Mouse (Mus musculus): ENCODE results near the gene Nrg4. TPM values are rescaled to one million over a fixed set of nuclear protein-coding genes. Genes with fewer than 3 reads are reported as not detected.
"Not testable (repeated sequence)": the region's sequence is repeated elsewhere in the genome, so short reads cannot be mapped to it uniquely, and the experiment has no call there.

The Nrg4 gene
- polyA plus RNA-seq, 1 experiment from 2014 or later, result 1.2 TPM

- no peak for ATAC-seq (ENCODE audit: low FRiP score, low read depth)
- H3K9ac ChIP-seq, result no peak overlapping the region
- H3K27me3 ChIP-seq, result no peaks in the 10 kb centered on the region
- no peak overlapping the region for H3K27ac ChIP-seq (replicated peaks)
- H3K4me3 ChIP-seq, result no peak overlapping the region
- 80% methylated on average over 8 of the region's 8 CpGs for WGBS
- no peaks in the 10 kb centered on the region for H3K4me1 ChIP-seq (replicated peaks)
- no peak overlapping the region for H3K4me2 ChIP-seq
- no peaks in the 10 kb centered on the region for H3K36me3 ChIP-seq
- H3K9me3 ChIP-seq, result no peaks in the 10 kb centered on the region
These were observed 80.2 kb downstream of the Nrg4 start for GRCm38 (mm10) chr9:55246440-55246839.

DNA sequence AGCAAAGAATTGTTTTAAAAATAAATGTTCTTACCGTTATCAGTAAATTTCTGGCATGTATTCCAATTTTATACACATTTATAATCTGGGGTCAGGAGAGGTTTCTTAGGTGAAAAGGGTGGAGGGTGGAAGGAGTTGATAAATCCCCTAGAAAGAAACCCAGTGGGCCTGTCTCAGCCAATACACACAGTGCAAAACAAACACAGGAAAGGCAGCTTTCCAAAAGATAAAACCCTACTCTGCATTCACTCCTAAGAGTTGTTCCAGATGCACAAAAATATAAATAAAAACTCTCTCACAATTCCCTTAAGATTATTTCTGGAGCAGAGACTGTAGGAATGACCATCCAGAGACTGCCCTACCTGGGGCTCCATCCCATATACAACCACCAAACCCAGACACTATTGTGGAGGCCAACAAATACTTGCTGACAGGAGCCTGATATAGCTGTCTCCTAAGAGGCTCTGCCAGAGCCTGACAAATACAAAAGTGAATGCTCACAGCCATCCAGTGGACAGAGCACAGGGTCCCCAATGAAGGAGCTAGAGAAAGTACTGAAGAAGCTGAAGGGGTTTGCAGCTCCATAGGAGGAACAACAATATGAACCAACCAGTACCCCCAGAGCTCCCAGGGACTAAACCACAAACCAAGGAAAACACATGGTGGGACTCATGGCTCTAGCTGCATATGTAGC, 81.4 kb downstream of the Nrg4 start:
- not testable (repeated sequence) for H3K36me3 ChIP-seq; ATAC-seq (ENCODE audit: low FRiP score, low read depth); H3K4me1 ChIP-seq (replicated peaks); H3K9me3 ChIP-seq; H3K27me3 ChIP-seq; H3K27ac ChIP-seq (replicated peaks); H3K4me2 ChIP-seq; H3K4me3 ChIP-seq; H3K9ac ChIP-seq
- 98% methylated on average over 1 of the region's 1 CpGs for WGBS

- no peak overlapping the region for H3K27ac ChIP-seq (replicated peaks)
- no peaks in the 10 kb centered on the region for H3K36me3 ChIP-seq
- H3K4me3 ChIP-seq, result no peak overlapping the region
- WGBS, result 83% methylated on average over 3 of the region's 3 CpGs
- H3K27me3 ChIP-seq, result no peaks in the 10 kb centered on the region
- no peak overlapping the region for H3K9ac ChIP-seq
- H3K4me1 ChIP-seq (replicated peaks), result no peaks in the 10 kb centered on the region
- no peaks in the 10 kb centered on the region for H3K9me3 ChIP-seq
- ATAC-seq (ENCODE audit: low FRiP score, low read depth), result no peak
- no peak overlapping the region for H3K4me2 ChIP-seq
These were observed 82.6 kb downstream of the Nrg4 start for GRCm38 (mm10) chr9:55244079-55244478.

DNA sequence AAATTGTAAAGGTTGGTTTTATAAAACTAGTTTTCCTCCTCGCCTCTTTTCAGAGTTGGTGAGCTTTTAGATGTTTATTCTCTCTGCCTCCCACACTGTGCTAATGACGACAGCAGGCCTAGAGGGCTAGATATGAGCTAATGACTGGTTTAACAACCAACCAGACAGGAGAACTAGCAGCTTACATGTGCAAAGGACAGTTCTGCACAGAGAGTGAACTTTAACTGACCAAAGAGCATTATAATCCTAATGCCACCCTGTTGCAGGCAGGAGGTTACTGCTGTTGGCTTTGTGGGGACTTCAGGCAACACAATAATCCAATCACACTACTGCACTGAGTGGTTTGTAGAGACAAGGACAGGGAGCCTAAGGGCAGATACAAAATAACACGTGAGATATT, 83.4 kb downstream of the Nrg4 start:
- no peak for ATAC-seq (ENCODE audit: low FRiP score, low read depth)
- WGBS, result 92% methylated on average over 3 of the region's 3 CpGs
- Histone ChIP-seq H3K27ac (replicated peaks) (no peak overlapping the region), H3K9ac (no peak overlapping the region), H3K9me3 (no peaks in the 10 kb centered on the region), H3K36me3 (no peaks in the 10 kb centered on the region), H3K4me3 (no peak overlapping the region), H3K4me2 (no peak overlapping the region), H3K27me3 (no peaks in the 10 kb centered on the region), H3K4me1 (replicated peaks) (no peaks in the 10 kb centered on the region)

DNA sequence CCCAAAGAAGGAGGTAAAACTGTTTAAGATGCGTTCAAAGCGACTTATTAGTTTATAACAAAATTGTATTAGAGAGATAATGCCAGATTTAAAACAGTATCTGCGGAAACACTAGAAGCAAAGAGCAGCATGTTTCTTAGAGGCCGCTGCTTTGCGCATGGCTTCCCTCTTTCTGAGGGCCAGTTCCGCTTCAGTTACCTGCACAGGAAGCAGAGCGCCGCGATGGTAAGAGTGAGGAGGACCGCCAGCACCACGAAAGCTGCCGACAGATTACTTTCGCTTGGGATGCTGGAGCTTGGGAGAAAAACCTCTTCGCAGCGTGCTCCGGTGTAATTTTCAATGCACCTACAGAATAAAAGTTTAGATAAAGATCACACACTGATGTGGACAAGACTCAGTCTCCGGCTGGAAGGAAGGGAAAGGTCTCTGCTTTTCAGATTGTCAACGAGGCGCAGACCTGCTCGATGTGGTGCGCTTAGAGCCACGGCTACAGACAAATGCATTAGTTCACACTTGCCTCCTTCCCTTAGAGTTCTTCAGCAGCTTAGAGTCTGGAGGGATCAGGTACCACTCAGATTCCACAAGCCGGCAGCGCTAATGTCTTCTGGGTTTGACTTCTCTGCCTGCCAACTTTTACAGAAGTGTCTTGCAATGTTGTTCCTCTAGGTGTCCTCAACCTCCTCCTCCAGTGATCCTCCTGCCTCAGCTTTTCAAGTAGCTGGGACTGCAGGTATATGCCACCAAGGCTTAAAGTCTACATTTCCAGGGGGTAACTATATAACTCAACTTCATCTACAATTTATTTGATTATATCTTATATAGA, 84.6 kb downstream of the Nrg4 start:
- Histone ChIP-seq H3K27me3 (no peaks in the 10 kb centered on the region), H3K36me3 (no peaks in the 10 kb centered on the region), H3K9ac (no peak overlapping the region), H3K4me3 (no peak overlapping the region), H3K4me1 (replicated peaks) (no peaks in the 10 kb centered on the region), H3K27ac (replicated peaks) (no peak overlapping the region), H3K4me2 (peak overlapping the region; percentile 43), H3K9me3 (no peaks in the 10 kb centered on the region)
- no peak for ATAC-seq (ENCODE audit: low FRiP score, low read depth)
- WGBS, result 47% methylated on average over 24 of the region's 24 CpGs

DNA sequence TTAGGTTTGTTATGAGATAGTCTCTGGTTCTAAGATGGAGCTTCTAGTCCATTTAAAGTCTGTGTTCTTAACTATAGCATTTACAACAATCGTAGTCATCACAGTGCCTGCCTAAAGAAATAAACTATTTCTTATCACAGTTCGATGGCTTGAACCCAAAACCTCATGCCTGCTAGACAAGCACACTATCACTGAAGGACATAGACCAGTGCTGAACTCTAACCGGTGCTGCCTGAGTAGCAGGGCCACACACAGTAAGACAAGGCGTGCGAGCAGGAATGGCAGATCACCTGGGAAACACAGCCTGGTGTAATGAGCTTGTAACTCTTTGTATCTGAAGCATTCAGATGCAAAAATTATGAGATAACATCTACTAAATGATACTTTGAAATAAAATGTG, 85.8 kb downstream of the Nrg4 start:
- Histone ChIP-seq H3K36me3 (no peaks in the 10 kb centered on the region), H3K9ac (no peak overlapping the region), H3K27me3 (no peaks in the 10 kb centered on the region), H3K9me3 (no peaks in the 10 kb centered on the region), H3K4me2 (no peak overlapping the region), H3K4me1 (replicated peaks) (no peaks in the 10 kb centered on the region), H3K4me3 (no peak overlapping the region), H3K27ac (replicated peaks) (no peak overlapping the region)
- ATAC-seq (ENCODE audit: low FRiP score, low read depth), result no peak
- WGBS, result 89% methylated on average over 5 of the region's 5 CpGs

DNA sequence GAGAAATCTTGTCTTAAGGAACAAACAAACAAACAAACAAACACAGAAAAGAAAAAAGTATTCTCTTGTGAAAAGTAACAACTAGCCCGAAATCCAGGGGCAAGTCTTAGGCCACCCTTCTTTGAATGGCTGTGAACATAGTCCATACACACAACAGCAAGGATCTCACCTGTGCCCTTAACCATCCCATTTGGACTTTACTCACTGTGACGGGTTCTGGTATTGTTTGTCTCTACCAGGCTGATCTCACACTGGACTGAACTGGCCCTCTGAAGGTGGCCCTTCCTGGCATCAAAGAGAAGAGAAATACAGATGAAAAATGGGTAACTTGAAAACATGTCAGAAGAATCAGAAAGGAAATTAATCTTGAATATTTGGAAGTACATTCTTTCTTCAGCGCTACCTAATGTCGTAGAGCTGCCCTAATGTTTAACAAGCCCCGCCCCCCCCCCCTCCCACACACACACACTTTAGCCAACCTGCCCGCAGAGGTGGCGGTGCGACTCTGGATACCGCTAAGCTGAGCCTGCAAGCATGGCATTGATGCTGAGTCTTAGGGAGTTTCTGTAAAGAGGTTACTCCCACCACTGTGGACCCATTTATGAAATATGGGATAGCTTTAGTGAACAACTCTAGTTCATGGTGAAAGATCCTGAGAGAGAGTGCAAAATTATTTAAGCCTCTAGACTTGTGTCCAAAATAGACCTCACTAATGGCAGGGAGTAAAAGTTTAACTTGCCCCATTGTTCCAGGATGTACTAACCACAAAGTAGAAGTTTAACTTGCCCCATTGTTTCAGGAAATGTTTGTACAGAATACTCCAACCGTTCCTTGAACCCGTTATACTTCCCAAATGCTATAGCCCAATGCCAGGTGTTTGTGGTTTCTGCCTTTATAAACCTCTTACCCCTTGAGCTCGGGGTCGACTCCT, 90.1 kb downstream of the Nrg4 start:
- no peaks in the 10 kb centered on the region for H3K4me1 ChIP-seq (replicated peaks)
- no peaks in the 10 kb centered on the region for H3K27me3 ChIP-seq
- no peak overlapping the region for H3K9ac ChIP-seq
- H3K36me3 ChIP-seq, result no peaks in the 10 kb centered on the region
- H3K27ac ChIP-seq (replicated peaks), result no peak overlapping the region
- no peaks in the 10 kb centered on the region for H3K9me3 ChIP-seq
- WGBS, result 63% methylated on average over 13 of the region's 13 CpGs
- H3K4me2 ChIP-seq, result no peak overlapping the region
- no peak overlapping the region for H3K4me3 ChIP-seq
- ATAC-seq (ENCODE audit: low FRiP score, low read depth), result no peak

DNA sequence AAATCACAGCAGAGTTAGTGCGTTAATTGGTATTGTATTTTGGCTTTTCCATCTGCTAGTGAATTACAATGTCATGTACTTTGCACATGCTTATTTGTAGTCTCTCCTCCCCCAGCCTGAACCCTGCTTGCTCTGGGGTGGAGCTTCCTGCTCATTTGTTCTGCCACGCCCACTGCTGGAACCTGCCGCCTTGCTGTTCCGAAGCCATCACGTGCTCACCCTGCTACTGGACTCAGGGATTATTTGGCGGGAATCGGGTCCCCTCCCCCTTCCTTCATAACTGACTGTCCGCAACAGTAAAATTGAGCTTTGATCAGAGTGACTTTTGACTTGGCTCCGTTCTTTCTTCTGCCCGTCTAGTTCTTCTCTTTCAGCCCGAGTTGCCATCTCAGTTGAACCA, 93.6 kb downstream of the Nrg4 start:
- not testable (repeated sequence) for H3K9ac ChIP-seq; H3K4me1 ChIP-seq (replicated peaks); H3K27ac ChIP-seq (replicated peaks); H3K4me3 ChIP-seq; H3K36me3 ChIP-seq; H3K9me3 ChIP-seq; ATAC-seq (ENCODE audit: low FRiP score, low read depth); H3K4me2 ChIP-seq; H3K27me3 ChIP-seq
- 67% methylated on average over 11 of the region's 11 CpGs for WGBS

DNA sequence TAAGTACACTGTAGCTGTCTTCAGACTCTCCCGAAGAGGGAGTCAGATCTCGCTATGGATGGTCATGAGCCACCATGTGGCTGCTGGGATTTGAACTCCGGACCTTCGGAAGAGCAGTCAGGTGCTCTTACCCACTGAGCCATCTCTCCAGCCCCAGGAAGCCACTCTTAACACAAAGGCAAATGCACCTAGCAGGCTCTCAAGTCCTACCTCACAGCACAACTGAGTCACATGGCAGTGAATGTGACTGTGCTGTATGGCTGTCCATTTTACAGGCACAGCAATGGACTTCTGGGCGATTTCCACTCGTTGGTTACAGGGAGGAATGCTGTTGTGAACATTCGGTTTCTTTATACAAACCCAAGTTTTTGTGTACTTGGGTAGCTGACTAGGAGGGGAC, 94.1 kb downstream of the Nrg4 start:
- Histone ChIP-seq H3K9ac (no peak overlapping the region), H3K9me3 (no peaks in the 10 kb centered on the region), H3K27ac (replicated peaks) (no peak overlapping the region), H3K4me3 (no peak overlapping the region), H3K4me1 (replicated peaks) (no peaks in the 10 kb centered on the region), H3K27me3 (no peaks in the 10 kb centered on the region), H3K36me3 (no peaks in the 10 kb centered on the region), H3K4me2 (no peak overlapping the region)
- no peak for ATAC-seq (ENCODE audit: low FRiP score, low read depth)
- 88% methylated on average over 7 of the region's 7 CpGs for WGBS

GRCm38 (mm10) chr9:55232110-55232509, 94.5 kb downstream of the Nrg4 start:
- WGBS, result 92% methylated on average over 5 of the region's 5 CpGs

DNA sequence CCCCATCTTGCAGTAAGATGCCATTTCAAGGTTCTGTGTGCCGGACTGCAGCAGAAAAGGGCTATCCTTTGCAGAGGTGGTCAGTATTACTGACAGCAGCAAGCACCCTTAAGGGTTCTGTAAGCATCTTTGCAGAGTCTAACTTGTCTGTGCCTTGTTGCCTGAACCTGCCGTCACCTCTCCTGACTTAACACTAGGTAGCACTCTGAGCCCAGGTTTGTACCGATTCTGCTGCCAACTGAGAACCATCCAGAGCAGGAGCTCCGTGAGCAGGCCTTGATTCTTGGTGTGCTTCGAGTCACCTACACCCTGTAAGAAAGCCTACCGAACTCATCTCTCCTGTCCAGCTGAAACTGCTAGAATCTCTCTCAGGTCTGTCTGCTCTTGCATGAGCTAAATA, 95.1 kb downstream of the Nrg4 start:
- no peak overlapping the region for H3K4me3 ChIP-seq
- H3K27ac ChIP-seq (replicated peaks), result no peak overlapping the region
- H3K4me1 ChIP-seq (replicated peaks), result no peaks in the 10 kb centered on the region
- H3K9me3 ChIP-seq, result no peaks in the 10 kb centered on the region
- no peak overlapping the region for H3K4me2 ChIP-seq
- H3K9ac ChIP-seq, result no peak overlapping the region
- WGBS, result 69% methylated on average over 6 of the region's 6 CpGs
- no peaks in the 10 kb centered on the region for H3K27me3 ChIP-seq
- peak; percentile 19; the same call in 1 of the 2 replicates for ATAC-seq (ENCODE audit: low FRiP score, low read depth)
- no peaks in the 10 kb centered on the region for H3K36me3 ChIP-seq

More at GRCm38 (mm10) chr9:55232110-55232509, 94.5 kb downstream of the Nrg4 start:
- Histone ChIP-seq H3K36me3 (no peaks in the 10 kb centered on the region), H3K4me2 (no peak overlapping the region), H3K9ac (no peak overlapping the region), H3K27me3 (no peaks in the 10 kb centered on the region), H3K4me1 (replicated peaks) (no peaks in the 10 kb centered on the region), H3K4me3 (no peak overlapping the region), H3K27ac (replicated peaks) (no peak overlapping the region), H3K9me3 (no peaks in the 10 kb centered on the region)
- ATAC-seq (ENCODE audit: low FRiP score, low read depth), result no peak

DNA sequence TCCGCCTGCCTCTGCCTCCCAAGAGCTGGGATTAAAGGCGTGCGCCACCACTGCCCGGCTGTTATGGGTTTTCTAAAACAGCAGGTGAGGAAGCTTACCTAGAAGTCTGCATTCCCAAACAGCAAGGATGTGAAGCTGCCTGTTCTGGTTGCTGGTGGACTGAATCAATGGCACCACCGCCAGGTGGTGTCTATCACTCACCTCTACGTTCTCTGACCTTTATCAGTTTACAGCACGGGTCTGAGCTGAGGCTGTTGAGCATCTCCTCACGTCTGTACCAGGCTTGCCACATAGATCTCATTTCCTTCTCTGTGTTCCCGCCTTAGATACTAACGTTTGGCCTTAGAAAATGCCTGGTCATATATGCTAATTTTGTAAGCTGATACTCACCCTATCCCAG, 97.6 kb downstream of the Nrg4 start:
- Histone ChIP-seq H3K36me3 (peaks cover 5% of the 10 kb centered on the region), H3K4me1 (replicated peaks) (no peaks in the 10 kb centered on the region), H3K9ac (no peak overlapping the region), H3K9me3 (no peaks in the 10 kb centered on the region), H3K4me3 (no peak overlapping the region), H3K4me2 (no peak overlapping the region), H3K27me3 (no peaks in the 10 kb centered on the region), H3K27ac (replicated peaks) (no peak overlapping the region)
- WGBS, result 80% methylated on average over 10 of the region's 10 CpGs
- no peak for ATAC-seq (ENCODE audit: low FRiP score, low read depth)

Measured in hindbrain, embryonic 15.5 days (tissue).